Mouse (Mus musculus): ENCODE data around the gene Cyp3a57.
A peak's percentile ranks its signal among the peaks of the same experiment; 100 is the strongest.
"Not testable (repeated sequence)": the region's sequence is repeated elsewhere in the genome, so short reads cannot be mapped to it uniquely, and the experiment has no call there.

Cyp3a57 gene

DNA sequence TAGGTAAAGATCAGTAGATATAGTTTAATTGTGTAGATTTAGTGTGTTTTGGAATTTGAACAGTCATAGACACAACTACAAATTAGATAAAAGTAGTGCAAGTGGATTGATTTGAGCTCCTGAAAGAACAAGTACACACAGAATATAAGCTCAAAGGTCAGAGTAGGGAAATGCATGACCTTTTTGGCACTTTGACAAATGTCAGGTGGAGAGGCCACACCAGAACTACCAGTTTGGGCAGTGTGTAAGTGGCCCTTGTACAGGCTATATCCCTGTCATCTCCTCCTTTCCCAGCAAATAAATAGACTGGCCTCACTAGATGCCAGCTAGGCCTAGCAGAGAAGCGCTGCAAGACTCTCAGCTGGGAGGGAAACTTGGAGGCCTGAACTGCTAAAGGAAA is at the start of gene Cyp3a57:
Gene Cyp3a57, plus strand, starts transcription at position 339 of the 400 bp plus-strand sequence.
- no peak for DNase-seq (ENCODE audit: low read depth, low spot score)

GRCm38 (mm10) chr5:145300469-145300868 is 44.6 kb upstream of the Cyp3a57 start:
- DNase-seq (ENCODE audit: low read depth, low spot score) = no peak

GRCm38 (mm10) chr5:145301796-145302195 is 43.3 kb upstream of the Cyp3a57 start:
- DNase-seq (ENCODE audit: low read depth, low spot score) = not testable (repeated sequence)

DNA sequence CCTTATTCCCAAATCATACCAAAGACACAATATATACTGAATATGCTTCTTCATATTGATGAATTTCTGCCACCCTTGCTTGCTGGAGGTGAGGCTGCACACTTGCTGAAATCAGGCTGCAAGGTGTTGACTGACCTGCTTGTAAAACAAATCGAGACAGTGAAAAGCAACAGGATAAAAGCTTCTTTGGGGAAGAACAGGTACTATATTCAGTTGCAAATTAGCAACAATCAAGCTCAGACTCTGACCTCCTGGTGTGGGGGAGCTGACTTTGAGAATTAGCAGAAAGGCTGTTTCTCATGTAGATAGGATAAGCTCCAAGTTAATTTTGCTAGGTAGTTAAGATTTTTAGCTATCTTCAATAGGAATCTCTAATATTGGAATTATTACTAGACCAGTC is 42.7 kb upstream of the Cyp3a57 start:
- no peak for DNase-seq (ENCODE audit: low read depth, low spot score)

DNA sequence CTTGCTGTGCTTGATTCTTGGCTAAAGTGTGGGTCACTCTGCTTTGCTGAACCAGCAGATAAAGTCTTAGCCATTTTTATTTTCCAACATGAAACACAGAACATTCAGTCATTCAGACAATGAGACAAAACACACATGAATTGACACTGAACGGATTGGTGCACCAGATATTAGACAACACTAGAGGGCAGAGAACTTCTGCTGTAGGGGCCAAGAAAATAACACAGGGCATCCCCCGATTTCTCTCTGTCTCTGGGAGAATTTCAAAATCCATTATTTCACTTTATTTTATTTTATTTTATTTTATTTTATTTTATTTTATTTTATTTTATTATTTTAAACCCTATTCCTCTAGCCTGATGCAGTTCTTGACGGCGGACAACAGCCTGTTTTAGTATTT is 38.1 kb upstream of the Cyp3a57 start:
- DNase-seq (ENCODE audit: low read depth, low spot score) = not testable (repeated sequence)

GRCm38 (mm10) chr5:145307811-145308210 is 37.3 kb upstream of the Cyp3a57 start:
- DNase-seq (ENCODE audit: low read depth, low spot score) = not testable (repeated sequence)

GRCm38 (mm10) chr5:145313845-145314244 is 31.2 kb upstream of the Cyp3a57 start:
- no peak for DNase-seq (ENCODE audit: low read depth, low spot score)

GRCm38 (mm10) chr5:145317141-145317540 is 27.9 kb upstream of the Cyp3a57 start:
- no peak for DNase-seq (ENCODE audit: low read depth, low spot score)

DNA sequence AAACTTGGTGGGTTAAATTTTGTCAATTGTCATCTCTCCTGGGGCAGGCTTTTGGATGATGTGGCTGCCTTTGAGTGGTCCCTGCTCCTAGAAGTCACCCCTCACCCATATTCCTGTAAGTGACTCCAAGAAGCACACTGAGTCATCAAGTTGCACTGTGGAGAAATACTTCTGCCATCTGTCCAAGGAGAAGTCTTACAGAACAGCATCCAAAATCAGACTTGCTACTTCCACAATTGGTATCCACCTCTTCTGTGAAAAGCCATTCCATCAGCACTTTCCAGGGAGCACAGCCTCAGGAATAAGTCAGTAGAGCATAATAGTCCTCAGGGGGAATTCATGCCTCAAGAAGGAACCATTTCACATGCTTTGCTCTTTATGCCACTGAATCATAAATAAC is 6.3 kb upstream of the Cyp3a57 start:
- peak; percentile 69 for DNase-seq (ENCODE audit: low read depth, low spot score)

DNA sequence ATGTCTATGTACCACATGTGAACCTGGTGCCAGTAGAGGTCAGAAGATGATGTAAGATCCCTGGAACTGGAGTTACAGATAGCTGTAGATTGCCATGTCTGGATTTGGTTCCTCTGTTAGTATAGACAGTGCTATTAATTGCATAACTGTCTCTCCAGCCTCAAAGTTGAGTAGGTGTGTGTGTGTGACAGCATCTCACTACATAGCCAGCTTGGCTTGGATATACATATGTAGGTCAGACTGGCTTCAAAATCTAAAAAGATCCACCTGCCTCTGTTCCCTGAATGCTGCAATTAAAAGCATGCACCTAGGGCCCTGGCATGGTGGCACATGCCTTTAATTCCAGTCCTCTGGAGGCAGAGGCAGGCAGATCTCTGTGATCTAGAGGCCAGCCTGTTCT is 4.6 kb downstream of the Cyp3a57 start:
- DNase-seq (ENCODE audit: low read depth, low spot score) = peak; percentile 34

- DNase-seq (ENCODE audit: low read depth, low spot score) = no peak
Measured at GRCm38 (mm10) chr5:145353081-145353480, 8.0 kb downstream of the Cyp3a57 start.

DNA sequence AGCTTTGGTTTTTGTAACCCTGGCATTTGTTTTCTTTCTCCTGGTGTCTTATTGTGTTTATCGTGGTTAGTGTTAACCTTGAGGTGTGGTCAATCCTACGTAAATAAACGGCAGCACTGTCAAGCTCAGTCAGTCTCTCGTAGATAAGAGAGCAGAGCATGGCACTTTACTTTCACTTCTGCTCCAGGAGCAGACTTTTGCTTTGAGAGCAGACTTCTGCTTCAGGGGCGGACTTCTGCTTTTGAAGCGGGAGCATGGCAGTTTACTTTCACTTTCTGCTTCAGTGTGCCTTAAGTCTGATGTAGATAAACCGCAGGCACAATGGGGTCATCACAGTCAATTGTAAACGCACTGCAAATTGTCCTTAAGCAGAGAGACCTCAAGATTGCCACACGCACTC is 70.3 kb downstream of the Cyp3a57 start:
- DNase-seq (ENCODE audit: low read depth, low spot score) = not testable (repeated sequence)

- DNase-seq (ENCODE audit: low read depth, low spot score) = no peak
Measured at GRCm38 (mm10) chr5:145422287-145422686, 77.2 kb downstream of the Cyp3a57 start.

- DNase-seq (ENCODE audit: low read depth, low spot score) = no peak
Measured at GRCm38 (mm10) chr5:145431004-145431403, 85.9 kb downstream of the Cyp3a57 start.

DNA sequence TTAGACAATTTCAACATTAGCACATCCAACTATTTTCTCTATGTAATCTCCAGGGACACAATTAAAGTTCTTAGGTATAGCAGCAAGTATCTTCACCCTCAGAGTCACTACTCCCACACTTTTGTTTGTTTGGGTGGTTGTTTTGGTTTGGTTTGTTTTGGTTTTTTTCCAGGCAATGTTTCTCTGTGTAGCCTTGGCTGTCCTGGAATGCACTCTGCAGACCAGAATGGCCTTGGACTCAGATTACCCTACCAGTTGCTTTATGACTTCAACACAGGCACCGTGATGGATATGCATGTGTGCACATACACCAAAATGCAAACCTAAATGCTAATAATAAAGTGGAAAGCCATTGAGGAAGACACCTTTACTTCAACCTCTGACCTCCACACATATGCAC is 88.6 kb downstream of the Cyp3a57 start:
- DNase-seq (ENCODE audit: low read depth, low spot score) = no peak

Measured in brain, adult 2 months (tissue).